Comparison of ENCODE assay signal across 22 mouse cellular contexts in the genomic region with DNA sequence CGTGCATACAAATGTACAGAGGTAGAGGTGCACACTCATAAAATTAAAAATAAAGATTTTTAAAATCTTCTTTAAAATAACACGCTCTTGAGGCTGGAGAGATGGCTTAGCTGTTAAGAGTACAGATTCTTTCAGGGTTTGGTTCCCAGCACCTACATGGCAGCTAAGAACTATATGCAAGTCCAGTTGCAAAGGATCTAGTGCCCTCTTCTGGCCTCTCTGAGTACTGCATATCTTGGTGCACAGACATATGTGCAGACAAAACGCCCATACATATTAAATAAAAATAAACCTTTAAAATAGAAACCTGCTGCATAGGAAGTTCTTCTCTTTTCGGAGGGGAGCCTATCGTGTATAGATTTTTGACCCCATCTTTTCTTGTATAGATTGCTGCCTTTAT. TPM values are rescaled to one million over a fixed set of nuclear protein-coding genes. Genes with fewer than 3 reads are reported as not detected.
DNase-seq lines count a peak whose midpoint lies in the region; ATAC-seq and TF ChIP-seq lines count a peak whose summit lies in the region.
"Had no signal": no experiment of that assay in that cellular context is flagged by ENCODE, and none has a peak within 500 bp of the region (broad histone marks: within the 10 kb centered on the region; RNA-seq: fewer than 3 reads in every experiment).

No protein-coding gene starts in this region.

- TF ChIP-seq CTCF in kidney, postnatal 0 days (IDR thresholded peaks at IDR 0.05; ENCODE audit: low read depth), result peak; percentile 21; the same call in 1 of the 2 replicates
- TF ChIP-seq CTCF in kidney, adult 2 months (conservative IDR thresholded peaks at IDR 0.05; ENCODE audit: insufficient read depth, insufficient read length, low read depth, low read length), result no peak
- TF ChIP-seq CTCF in MEL (IDR thresholded peaks at IDR 0.05 in 2 of 3, conservative IDR thresholded peaks at IDR 0.05 in 1 of 3; ENCODE audit: control insufficient read depth in 1 of 3, insufficient read depth in 1 of 3, low read depth in 2 of 3, low read length in 3 of 3, poor library complexity in 1 of 3, severe bottlenecking in 1 of 3), result peak in 2 of 3 experiments; percentile 36 to 38; a peak in 4 of 6 replicates

- H3K27me3 ChIP-seq in kidney, postnatal 0 days (ENCODE audit: insufficient read depth, low read length), result no peaks in the 10 kb centered on the region
- H3K27me3 ChIP-seq in kidney, adult 2 months (replicated peaks; ENCODE audit: control insufficient read depth, insufficient read depth, low read length), result no peaks in the 10 kb centered on the region
- no peaks in the 10 kb centered on the region for H3K27me3 ChIP-seq in MEL (ENCODE audit: control insufficient read depth in 1 of 2, insufficient read depth in 2 of 2, low read length in 2 of 2)
- H3K27me3 ChIP-seq: heart, embryonic 15.5 days; liver, embryonic 15.5 days; neural tube, embryonic 15.5 days had no signal

- no peaks in the 10 kb centered on the region for H3K9me3 ChIP-seq in kidney, postnatal 0 days (replicated peaks; ENCODE audit: low read length)
- H3K9me3 ChIP-seq in MEL (replicated peaks; ENCODE audit: insufficient read depth, low read length), result no peaks in the 10 kb centered on the region
- H3K9me3 ChIP-seq: heart, embryonic 15.5 days; liver, embryonic 15.5 days; neural tube, embryonic 15.5 days had no signal

- no peaks in the 10 kb centered on the region for H3K36me3 ChIP-seq in kidney, postnatal 0 days (ENCODE audit: insufficient read depth, low read length)
- H3K36me3 ChIP-seq in kidney, adult 2 months (ENCODE audit: control insufficient read depth, insufficient read depth, low read length), result no peaks in the 10 kb centered on the region
- no peaks in the 10 kb centered on the region for H3K36me3 ChIP-seq in MEL (ENCODE audit: control insufficient read depth in 1 of 2, insufficient read depth in 2 of 2, low read length in 2 of 2)
- H3K36me3 ChIP-seq: heart, embryonic 15.5 days; liver, embryonic 15.5 days; neural tube, embryonic 15.5 days had no signal

- no peak overlapping the region for H3K9ac ChIP-seq in kidney, postnatal 0 days (ENCODE audit: low read depth, low read length)
- H3K9ac ChIP-seq in MEL (ENCODE audit: control insufficient read depth, low read depth, low read length, poor library complexity, severe bottlenecking), result no peak overlapping the region
- H3K9ac ChIP-seq: heart, embryonic 15.5 days; liver, embryonic 15.5 days; neural tube, embryonic 15.5 days had no signal

- no peak overlapping the region for H3K4me3 ChIP-seq in kidney, postnatal 0 days (replicated peaks; ENCODE audit: low read depth, low read length)
- no peak overlapping the region for H3K4me3 ChIP-seq in kidney, adult 2 months (ENCODE audit: insufficient read depth, low read depth, low read length)
- no peak overlapping the region for H3K4me3 ChIP-seq in MEL (ENCODE audit: control insufficient read depth in 1 of 2, insufficient read depth in 1 of 2, low read depth in 2 of 2, low read length in 2 of 2)
- H3K4me3 ChIP-seq: heart, embryonic 15.5 days; liver, embryonic 15.5 days; neural tube, embryonic 15.5 days had no signal

- TF ChIP-seq RAD21 in MEL (IDR thresholded peaks at IDR 0.05; ENCODE audit: low read depth, low read length), result peak; percentile 29

- TF ChIP-seq POLR2A in kidney, adult 2 months (IDR thresholded peaks at IDR 0.05; ENCODE audit: low read depth, low read length), result no peak
- TF ChIP-seq POLR2A in MEL (IDR thresholded peaks at IDR 0.05; ENCODE audit: control insufficient read depth in 1 of 2, insufficient read depth in 1 of 2, low read depth in 1 of 2, low read length in 2 of 2, poor library complexity in 1 of 2), result no peak

- ATAC-seq in kidney, postnatal 0 days (replicated peaks; ENCODE audit: low FRiP score, low read depth), result no peak
- ATAC-seq: intestine, embryonic 16.5 days had no signal

- no peak overlapping the region for H3K27ac ChIP-seq in kidney, postnatal 0 days
- H3K27ac ChIP-seq in kidney, adult 2 months (ENCODE audit: insufficient read depth, low read depth, low read length), result no peak overlapping the region
- no peak overlapping the region for H3K27ac ChIP-seq in MEL (ENCODE audit: control insufficient read depth, low read depth, low read length)
- H3K27ac ChIP-seq: heart, embryonic 15.5 days; liver, embryonic 15.5 days; neural tube, embryonic 15.5 days had no signal

- no peak overlapping the region for H3K4me2 ChIP-seq in kidney, postnatal 0 days (ENCODE audit: low read length)
- H3K4me2 ChIP-seq: heart, embryonic 15.5 days; liver, embryonic 15.5 days; midbrain, embryonic 11.5 days; neural tube, embryonic 15.5 days had no signal

- H3K4me1 ChIP-seq in kidney, postnatal 0 days (replicated peaks; ENCODE audit: insufficient read depth, low read length), result no peaks in the 10 kb centered on the region
- H3K4me1 ChIP-seq in kidney, adult 2 months (ENCODE audit: control insufficient read depth, insufficient read depth, low read length), result no peaks in the 10 kb centered on the region
- H3K4me1 ChIP-seq in MEL (ENCODE audit: control insufficient read depth in 1 of 2, insufficient read depth in 2 of 2, low read length in 2 of 2), result no peaks in the 10 kb centered on the region
- H3K4me1 ChIP-seq: heart, embryonic 15.5 days; liver, embryonic 15.5 days; neural tube, embryonic 15.5 days had no signal

- H3K79me2 ChIP-seq in MEL (ENCODE audit: control insufficient read depth, insufficient read depth, low read length, poor library complexity), result no peaks in the 10 kb centered on the region

- no peak for TF ChIP-seq EP300 in MEL (IDR thresholded peaks at IDR 0.05; ENCODE audit: low read depth in 1 of 2, low read length in 2 of 2)

- intact Hi-C loops in left cerebral cortex, postnatal 36 days (cut with DNase I), result no loop called here

- 92% methylated on average over 5 of the region's 5 CpGs for WGBS in kidney, postnatal 0 days
- WGBS in kidney, adult 2 months, result 95% methylated on average over 5 of the region's 5 CpGs

- DNase-seq in kidney, postnatal 0 days (ENCODE audit: low spot score), result no peak
- DNase-seq in kidney, adult 2 months, result no peak
- DNase-seq in 416B (ENCODE audit: low read depth), result peak; percentile 9
- DNase-seq in MEL (ENCODE audit: low read depth, low spot score), result peak; percentile 34
- DNase-seq in c-Kit-positive CD71-positive TER-119-positive erythroid progenitor cells, embryonic 14.5 days (ENCODE audit: low spot score), result peak; percentile 3
- no peak for DNase-seq in urinary bladder, postnatal 36 days (ENCODE audit: low spot score in 2 of 2)
- no peak for DNase-seq in left cerebral cortex, postnatal 36 days (ENCODE audit: low spot score in 2 of 2)
- no peak for DNase-seq in right cerebral cortex, adult 2 months (ENCODE audit: low spot score in 2 of 2)
- DNase-seq: adrenal gland, postnatal 36 days; cerebellum, adult 11-12 months; kidney, postnatal 14 days; lung, postnatal 36 days had no signal

TF ChIP-seq in MEL, 35 proteins besides CTCF, POLR2A, EP300 and RAD21:
- no peak for TF ChIP-seq POLR2AphosphoS2 (IDR thresholded peaks at IDR 0.05; ENCODE audit: low read length)
- no peak for TF ChIP-seq GABPA (IDR thresholded peaks at IDR 0.05; ENCODE audit: low read depth, low read length)
- no peak for TF ChIP-seq KAT2A (conservative IDR thresholded peaks at IDR 0.05; ENCODE audit: low read depth, low read length)
- TF ChIP-seq ELF1 (IDR thresholded peaks at IDR 0.05; ENCODE audit: low read depth, low read length), result no peak
- TF ChIP-seq MAFK (IDR thresholded peaks at IDR 0.05; ENCODE audit: borderline replicate concordance, low read depth, low read length), result no peak

RNA-seq across cellular contexts. Expression of a gene that starts 11.1 kb away (rescaled TPM):
- 6.7 and 7.6 TPM in 2 replicates for polyA plus RNA-seq in kidney, postnatal 0 days (2015; fragmentation: Nextera tagmentation; extraction: Ambion mirVana)
- polyA plus RNA-seq in kidney, adult 2 months (2012; rRNA removed), result 2.4 and 3.0 TPM in 2 replicates
- not detected in 2 replicates for total RNA-seq in MEL (2012; rRNA removed)
- polyA plus RNA-seq in MEL (2012; ENCODE audit: insufficient read depth in 1 of 2, insufficient read length in 2 of 2, low read depth in 1 of 2, low replicate concordance in 2 of 2, missing spikeins in 1 of 2), result not detected
- total RNA-seq in left cerebral cortex, postnatal 36 days (2021), result 10 to 100 TPM in 1 of 2 experiments, 1 to 10 TPM in 1; 8.4 to 10.6 TPM
- total RNA-seq: common myeloid progenitor, adult 5-6 weeks had no signal
- polyA plus RNA-seq: forebrain, embryonic 11.5 days; gonadal fat pad, adult 2 months; heart, embryonic 15.5 days; hindbrain, embryonic 11.5 days; midbrain, embryonic 11.5 days; stomach, embryonic 14.5 days had no signal

Comparison
In these comparisons a context has a peak if more than half of its experiments do, and no peak if none do; other contexts are left out.
1. DNase-seq: peak in 416B (single experiment), MEL (single experiment) and c-Kit-positive CD71-positive TER-119-positive erythroid progenitor cells, embryonic 14.5 days (single experiment); none in kidney, postnatal 0 days (single experiment), kidney, adult 2 months (single experiment), urinary bladder, postnatal 36 days (0 of 2), left cerebral cortex, postnatal 36 days (0 of 2) and right cerebral cortex, adult 2 months (0 of 2).